Mouse (Mus musculus) intestine, embryonic 16.5 days (tissue): ENCODE data around the gene Lamc2. TPM values are rescaled to one million over a fixed set of nuclear protein-coding genes. Genes with fewer than 3 reads are reported as not detected.

Experiments
- ATAC-seq: fragments of 200-750 bp; cut with Nextera tagmentation; 2 replicates; pipeline ENCODE4 v1.8.0; 2017; ENCODE audit warnings: moderate TSS enrichment, moderate library complexity
- H3K27ac ChIP-seq: fragments of 300-500 bp; sonication (generic); 2 replicates; pipeline ENCODE4 v1.5.1; 2014; ENCODE audit warnings: mild to moderate bottlenecking, low read length
- H3K27me3 ChIP-seq: fragments of 300-500 bp; sonication (generic); replicated peaks from 2 replicates; pipeline ENCODE4 v1.6.1; 2014; ENCODE audit warnings: low read length, control low read depth, mixed read lengths; ENCODE audit not compliant: control insufficient read depth, insufficient read depth
- H3K36me3 ChIP-seq: fragments of 300-500 bp; sonication (generic); 2 replicates; pipeline ENCODE4 v1.6.1; 2014; ENCODE audit warnings: low read length, control low read depth; ENCODE audit not compliant: control insufficient read depth, insufficient read depth
- H3K4me1 ChIP-seq: fragments of 300-500 bp; sonication (generic); 2 replicates; pipeline ENCODE4 v1.6.1; 2014; ENCODE audit warnings: low read length, control low read depth, mixed read lengths; ENCODE audit not compliant: control insufficient read depth, insufficient read depth
- H3K4me2 ChIP-seq: fragments of 300-500 bp; sonication (generic); 2 replicates; pipeline ENCODE4 v1.6.1; 2014; ENCODE audit warnings: low read depth, low read length, control low read depth
- H3K4me3 ChIP-seq: fragments of 300-500 bp; sonication (generic); 2 replicates; pipeline ENCODE4 v1.5.1; 2014; ENCODE audit warnings: mild to moderate bottlenecking, low read length
- H3K9ac ChIP-seq: fragments of 300-500 bp; sonication (generic); 2 replicates; pipeline ENCODE4 v1.6.1; 2014; ENCODE audit warnings: low read depth, low read length
- H3K9me3 ChIP-seq: fragments of 300-500 bp; sonication (generic); 2 replicates; pipeline ENCODE4 v1.6.1; 2016; ENCODE audit warnings: low read length, control low read depth; ENCODE audit not compliant: control insufficient read depth
- WGBS: fragments of 180-500 bp; shearing (Covaris S2); extraction: QIAGEN DNeasy Blood & Tissue Kit; methylation state at CpG from one replicate; pipeline ENCODE4 v1.1.7; 2014; 5-methylcytosine and 5-hydroxymethylcytosine counted together
- polyA plus RNA-seq: library from polyadenylated mRNA; unstranded; fragments of >200 nt; fragmentation: Nextera tagmentation; extraction: Ambion mirVana; gene quantifications from 2 replicates; pipeline ENCODE4 v1.2.1, GENCODE M21; 2015

The Lamc2 gene
- polyA plus RNA-seq, 1 experiment from 2014 or later, result 6.0 TPM

- H3K27me3 ChIP-seq, result no peaks in the 10 kb centered on the region
- H3K9me3 ChIP-seq, result no peaks in the 10 kb centered on the region
- H3K4me2 ChIP-seq, result 0 out of 2 replicates have a peak overlapping the region, but pooled peaks have one; percentile 33
- peaks cover 19% of the 10 kb centered on the region for H3K4me1 ChIP-seq
- no peak overlapping the region for H3K9ac ChIP-seq
- 52% methylated on average over 11 of the region's 11 CpGs for WGBS
- H3K27ac ChIP-seq, result no peak overlapping the region
- ATAC-seq, result peak; percentile 36; the same call in 1 of the 2 replicates
- H3K36me3 ChIP-seq, result no peaks in the 10 kb centered on the region
- H3K4me3 ChIP-seq, result no peak overlapping the region
These were observed 46.0 kb downstream of the Lamc2 start for GRCm38 (mm10) chr1:153140265-153140664.

- peaks cover 19% of the 10 kb centered on the region for H3K4me1 ChIP-seq
- H3K36me3 ChIP-seq, result no peaks in the 10 kb centered on the region
- no peak for ATAC-seq
- H3K9ac ChIP-seq, result no peak overlapping the region
- H3K27me3 ChIP-seq, result no peaks in the 10 kb centered on the region
- H3K4me2 ChIP-seq, result no peak overlapping the region
- H3K4me3 ChIP-seq, result no peak overlapping the region
- no peaks in the 10 kb centered on the region for H3K9me3 ChIP-seq
- 57% methylated on average over 7 of the region's 7 CpGs for WGBS
- no peak overlapping the region for H3K27ac ChIP-seq
These were observed 46.6 kb downstream of the Lamc2 start for GRCm38 (mm10) chr1:153139635-153140034.

- Histone ChIP-seq H3K4me2 (no peak overlapping the region), H3K9me3 (no peaks in the 10 kb centered on the region), H3K4me3 (no peak overlapping the region), H3K27ac (no peak overlapping the region), H3K4me1 (peaks cover 29% of the 10 kb centered on the region), H3K27me3 (no peaks in the 10 kb centered on the region), H3K36me3 (no peaks in the 10 kb centered on the region), H3K9ac (no peak overlapping the region)
- 78% methylated on average over 5 of the region's 5 CpGs for WGBS
- no peak for ATAC-seq
These were observed 47.8 kb downstream of the Lamc2 start for GRCm38 (mm10) chr1:153138486-153138885.

GRCm38 (mm10) chr1:153136647-153137046 is 49.6 kb downstream of the Lamc2 start:
- Histone ChIP-seq H3K9ac (no peak overlapping the region), H3K27ac (no peak overlapping the region), H3K4me1 (peaks cover 29% of the 10 kb centered on the region), H3K9me3 (no peaks in the 10 kb centered on the region), H3K36me3 (no peaks in the 10 kb centered on the region), H3K4me3 (no peak overlapping the region), H3K27me3 (no peaks in the 10 kb centered on the region), H3K4me2 (no peak overlapping the region)
- no peak for ATAC-seq
- WGBS, result 55% methylated on average over 13 of the region's 13 CpGs

GRCm38 (mm10) chr1:153133865-153134781 is 52.1 kb downstream of the Lamc2 start:
- Histone ChIP-seq H3K9me3 (no peaks in the 10 kb centered on the region), H3K4me2 (no peak overlapping the region), H3K27ac (peak overlapping the region; percentile 46), H3K27me3 (no peaks in the 10 kb centered on the region), H3K4me3 (no peak overlapping the region), H3K9ac (peak overlapping the region; percentile 40; the same call in 1 of the 2 replicates), H3K36me3 (no peaks in the 10 kb centered on the region), H3K4me1 (peaks cover 21% of the 10 kb centered on the region)
- ATAC-seq, result 0 out of 2 replicates have a peak, but pooled peaks have one; percentile 27
- WGBS, result 22% methylated on average over 9 of the region's 9 CpGs

GRCm38 (mm10) chr1:153129992-153130713 is 56.1 kb downstream of the Lamc2 start:
- Histone ChIP-seq H3K27ac (no peak overlapping the region), H3K9me3 (no peaks in the 10 kb centered on the region), H3K4me3 (no peak overlapping the region), H3K27me3 (no peaks in the 10 kb centered on the region), H3K4me2 (no peak overlapping the region), H3K9ac (no peak overlapping the region), H3K4me1 (peaks cover 19% of the 10 kb centered on the region), H3K36me3 (no peaks in the 10 kb centered on the region)
- 83% methylated on average over 11 of the region's 11 CpGs for WGBS
- no peak for ATAC-seq

- 66% methylated on average over 8 of the region's 8 CpGs for WGBS
These were observed 57.5 kb downstream of the Lamc2 start for GRCm38 (mm10) chr1:153128780-153129179.

GRCm38 (mm10) chr1:153127622-153128021 is 58.6 kb downstream of the Lamc2 start:
- ATAC-seq, result no peak
- 72% methylated on average over 4 of the region's 4 CpGs for WGBS
- no peaks in the 10 kb centered on the region for H3K9me3 ChIP-seq

More at GRCm38 (mm10) chr1:153128780-153129179, 57.5 kb downstream of the Lamc2 start:
- H3K36me3 ChIP-seq, result no peaks in the 10 kb centered on the region
- H3K27me3 ChIP-seq, result no peaks in the 10 kb centered on the region
- H3K4me3 ChIP-seq, result no peak overlapping the region
- no peak for ATAC-seq
- H3K9me3 ChIP-seq, result no peaks in the 10 kb centered on the region
- H3K27ac ChIP-seq, result no peak overlapping the region
- no peak overlapping the region for H3K4me2 ChIP-seq
- H3K4me1 ChIP-seq, result peaks cover 10% of the 10 kb centered on the region
- no peak overlapping the region for H3K9ac ChIP-seq

More at GRCm38 (mm10) chr1:153127622-153128021, 58.6 kb downstream of the Lamc2 start:
- peaks cover 10% of the 10 kb centered on the region for H3K4me1 ChIP-seq
- no peaks in the 10 kb centered on the region for H3K27me3 ChIP-seq
- no peak overlapping the region for H3K9ac ChIP-seq
- H3K4me3 ChIP-seq, result no peak overlapping the region
- H3K36me3 ChIP-seq, result no peaks in the 10 kb centered on the region
- no peak overlapping the region for H3K27ac ChIP-seq
- H3K4me2 ChIP-seq, result no peak overlapping the region
